Mouse (Mus musculus) embryo, embryonic 10.5 days (tissue): ENCODE results near the gene Osbpl5.
"Not testable (repeated sequence)": the region's sequence is repeated elsewhere in the genome, so short reads cannot be mapped to it uniquely, and the experiment has no call there.

Experiments
- DNase-seq: peaks from one replicate; pipeline ENCODE4 v3.0.0-alpha.2; 2015; ENCODE audit warnings: low spot score

Gene Osbpl5

DNA sequence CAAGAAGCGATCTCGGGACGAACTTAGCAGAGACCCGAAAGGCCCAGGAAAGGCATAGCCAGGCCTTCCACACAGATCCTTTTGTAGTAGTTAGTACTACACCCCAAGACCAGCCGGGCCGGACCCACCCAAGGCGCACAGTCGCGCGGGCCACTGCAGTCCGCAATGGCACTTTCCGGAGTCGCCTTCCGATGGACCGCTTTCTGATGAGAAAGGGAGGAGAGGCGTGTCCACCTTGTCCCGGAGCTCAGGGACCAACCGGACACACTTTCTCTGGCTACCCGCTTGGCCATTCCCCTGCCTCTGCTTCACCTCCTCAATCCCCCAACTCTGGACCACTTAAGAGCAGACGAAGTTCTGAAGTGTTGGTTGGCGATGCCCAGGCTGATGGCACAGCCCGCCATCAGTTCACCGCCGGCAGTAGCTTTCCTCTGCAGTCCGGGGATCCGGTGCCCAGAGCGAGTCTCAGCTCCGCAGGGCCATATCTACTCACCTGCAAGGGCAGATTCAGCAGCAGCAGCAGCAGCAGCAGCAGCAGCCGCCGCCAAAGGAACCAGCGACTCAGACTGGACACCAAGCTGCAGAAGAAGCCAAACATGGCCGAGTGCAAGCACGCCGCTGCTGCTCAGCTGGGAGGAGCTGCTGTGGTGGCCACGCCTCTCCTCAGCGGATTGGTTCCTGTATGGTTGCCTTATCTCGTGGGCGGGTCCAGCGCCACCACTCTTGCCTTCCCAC lies 107.6 kb downstream of the Osbpl5 start, which contains the start of gene Tnfrsf22:
TSS of gene Tnfrsf22 (minus strand) at position 628 of the 735 bp plus-strand sequence.
- DNase-seq, result peak; percentile 91

DNA sequence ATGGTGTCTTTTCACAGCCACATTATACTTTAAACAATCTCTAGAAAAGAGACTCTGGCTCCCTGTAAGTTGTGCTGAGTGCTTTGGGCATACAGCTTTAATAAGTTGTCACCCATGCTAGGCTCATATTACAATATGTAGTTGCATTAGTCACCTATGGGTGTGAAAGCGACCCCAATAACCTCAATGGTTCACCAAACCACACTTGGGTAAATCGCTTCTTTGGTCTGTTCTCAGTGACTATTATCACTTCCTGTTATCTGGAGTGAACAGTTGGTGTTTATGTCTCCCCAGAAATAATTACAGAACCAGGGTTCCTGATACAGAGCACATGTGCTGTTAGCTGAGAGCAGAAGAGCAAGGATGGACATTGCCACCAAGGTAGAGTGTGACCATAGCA lies 112.8 kb downstream of the Osbpl5 start:
- DNase-seq, result not testable (repeated sequence)
